Mouse (Mus musculus) hindbrain, embryonic 15.5 days (tissue): ENCODE data around the gene Pde4b. TPM values are rescaled to one million over a fixed set of nuclear protein-coding genes. Genes with fewer than 3 reads are reported as not detected.

Source experiments
- ATAC-seq: fragments of 200-750 bp; cut with Nextera tagmentation; 2 replicates; pipeline ENCODE4 v1.8.0; 2017; ENCODE audit warnings: low read depth, moderate number of reproducible peaks, moderate TSS enrichment; ENCODE audit not compliant: low FRiP score
- H3K27ac ChIP-seq: fragments of 300-500 bp; sonication (generic); replicated peaks from 2 replicates; pipeline ENCODE4 v1.5.1; 2015; ENCODE audit warnings: mild to moderate bottlenecking, inconsistent platforms
- H3K27me3 ChIP-seq: fragments of 300-500 bp; sonication (generic); 2 replicates; pipeline ENCODE4 v1.6.1; 2015; ENCODE audit warnings: control low read depth, inconsistent platforms
- H3K36me3 ChIP-seq: fragments of 300-500 bp; sonication (generic); 2 replicates; pipeline ENCODE4 v1.6.1; 2015; ENCODE audit warnings: control low read depth, inconsistent platforms
- H3K4me1 ChIP-seq: fragments of 300-500 bp; sonication (generic); replicated peaks from 2 replicates; pipeline ENCODE4 v1.6.1; 2015; ENCODE audit warnings: control low read depth, inconsistent platforms
- H3K4me2 ChIP-seq: fragments of 300-500 bp; sonication (generic); 2 replicates; pipeline ENCODE4 v1.6.1; 2015; ENCODE audit warnings: moderate library complexity, mild to moderate bottlenecking, inconsistent platforms
- H3K4me3 ChIP-seq: fragments of 300-500 bp; sonication (generic); 2 replicates; pipeline ENCODE4 v1.5.1; 2015; ENCODE audit warnings: mild to moderate bottlenecking, inconsistent platforms
- H3K9ac ChIP-seq: fragments of 300-500 bp; sonication (generic); 2 replicates; pipeline ENCODE4 v1.6.1; 2015; ENCODE audit warnings: inconsistent platforms
- H3K9me3 ChIP-seq: fragments of 300-500 bp; sonication (generic); 2 replicates; pipeline ENCODE4 v1.6.1; 2016; ENCODE audit warnings: control low read depth, inconsistent platforms
- WGBS: fragments of 180-500 bp; shearing (Covaris S2); methylation state at CpG from one replicate; pipeline ENCODE4 v1.1.7; 2015; 5-methylcytosine and 5-hydroxymethylcytosine counted together
- polyA plus RNA-seq: library from polyadenylated mRNA; unstranded; fragments of >200 nt; fragmentation: Nextera tagmentation; extraction: Ambion mirVana; gene quantifications from 2 replicates; pipeline ENCODE4 v1.2.1, GENCODE M21; 2015

Pde4b gene
- polyA plus RNA-seq, 1 experiment from 2014 or later, result 44.0 TPM

DNA sequence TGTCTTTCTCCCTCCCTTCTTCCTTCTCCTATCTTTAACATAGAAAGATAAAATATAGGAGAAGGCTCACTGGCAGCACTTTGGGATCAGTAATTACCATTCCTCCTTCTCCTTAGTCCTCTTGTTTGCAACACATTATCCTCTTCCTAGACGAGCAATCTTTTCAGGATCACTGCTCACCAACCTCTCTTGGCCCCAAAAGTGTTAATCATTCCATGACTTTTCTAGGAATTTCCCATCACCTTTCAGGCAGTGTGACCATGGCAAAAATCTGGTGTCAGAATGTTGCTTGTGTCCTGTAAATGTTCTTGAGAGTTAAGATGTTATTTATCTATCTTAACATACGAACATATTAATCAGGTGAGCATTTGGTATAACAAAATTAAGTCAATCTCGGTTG is 369.1 kb downstream of the Pde4b start:
- WGBS, result 66% methylated on average over 3 of the region's 3 CpGs
- H3K4me3 ChIP-seq, result no peak overlapping the region
- no peaks in the 10 kb centered on the region for H3K9me3 ChIP-seq
- no peak overlapping the region for H3K9ac ChIP-seq
- no peaks in the 10 kb centered on the region for H3K27me3 ChIP-seq
- ATAC-seq, result no peak
- no peaks in the 10 kb centered on the region for H3K4me1 ChIP-seq
- no peaks in the 10 kb centered on the region for H3K36me3 ChIP-seq
- no peak overlapping the region for H3K4me2 ChIP-seq
- H3K27ac ChIP-seq, result no peak overlapping the region

DNA sequence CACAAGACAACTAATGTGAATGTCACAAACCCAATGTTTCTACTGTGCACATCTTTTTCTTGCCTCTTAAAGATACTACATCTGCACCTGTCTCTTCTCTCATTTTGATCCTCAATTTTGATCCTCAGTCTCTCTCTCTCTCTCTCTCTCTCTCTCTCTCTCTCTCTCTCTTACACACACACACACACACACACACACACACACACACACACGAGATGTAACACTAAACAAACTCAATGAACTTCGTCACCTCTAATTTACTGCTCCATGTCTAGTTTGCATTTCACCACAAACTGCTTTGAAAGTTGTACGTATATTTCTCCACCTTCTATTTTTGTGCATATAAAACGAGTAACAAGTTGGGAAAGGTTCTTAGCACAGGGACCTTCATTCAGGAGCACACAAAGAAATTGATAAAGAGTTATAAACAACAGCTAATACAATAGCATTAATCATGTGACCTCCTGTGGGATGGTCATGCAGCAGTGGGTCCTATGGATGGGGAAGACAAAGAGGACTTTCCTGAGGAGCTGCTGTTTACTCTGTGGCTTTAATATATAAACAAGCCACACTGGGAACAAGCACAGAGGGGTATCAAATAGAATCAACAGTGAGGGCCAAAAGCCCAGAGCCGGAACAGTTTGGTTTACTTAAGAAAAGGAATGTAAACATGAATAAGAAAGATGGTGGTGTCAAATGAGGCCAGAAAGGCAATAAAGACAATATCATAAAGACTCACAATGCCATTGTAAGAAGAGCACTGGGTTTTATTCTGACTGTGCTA is 372.1 kb downstream of the Pde4b start:
- Histone ChIP-seq H3K9ac (no peak overlapping the region), H3K27ac (no peak overlapping the region), H3K4me3 (no peak overlapping the region), H3K4me2 (no peak overlapping the region), H3K27me3 (no peaks in the 10 kb centered on the region), H3K4me1 (no peaks in the 10 kb centered on the region), H3K36me3 (no peaks in the 10 kb centered on the region), H3K9me3 (no peaks in the 10 kb centered on the region)
- WGBS, result 73% methylated on average over 5 of the region's 5 CpGs
- no peak for ATAC-seq

DNA sequence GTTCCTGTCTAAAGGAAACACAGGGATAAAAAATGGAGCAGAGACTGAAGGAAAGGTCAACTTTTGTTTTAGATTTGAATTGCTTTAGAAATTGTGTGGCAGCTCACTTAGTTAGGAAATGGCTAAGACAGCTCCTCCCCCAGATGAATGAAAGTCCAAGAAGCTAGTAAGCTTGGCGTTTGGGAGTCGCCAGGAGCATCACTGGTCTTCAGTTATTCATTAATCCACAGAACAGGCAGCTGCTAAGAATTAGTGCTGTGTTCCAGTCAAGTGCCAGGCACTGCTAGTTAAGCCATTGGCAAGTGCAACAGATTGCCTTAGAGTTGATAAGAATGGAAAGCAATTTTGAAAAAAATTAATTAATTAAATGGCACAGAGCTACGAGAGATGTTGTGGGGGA is 390.8 kb downstream of the Pde4b start:
- no peak overlapping the region for H3K9ac ChIP-seq
- H3K4me3 ChIP-seq, result no peak overlapping the region
- H3K9me3 ChIP-seq, result no peaks in the 10 kb centered on the region
- no peaks in the 10 kb centered on the region for H3K36me3 ChIP-seq
- no peak overlapping the region for H3K4me2 ChIP-seq
- WGBS, result 55% methylated on average over 3 of the region's 3 CpGs
- H3K4me1 ChIP-seq, result 0 out of 2 replicates have a peak, but pooled peaks cover 6% of the 10 kb centered on the region
- ATAC-seq, result no peak
- H3K27me3 ChIP-seq, result no peaks in the 10 kb centered on the region
- H3K27ac ChIP-seq, result no peak overlapping the region

DNA sequence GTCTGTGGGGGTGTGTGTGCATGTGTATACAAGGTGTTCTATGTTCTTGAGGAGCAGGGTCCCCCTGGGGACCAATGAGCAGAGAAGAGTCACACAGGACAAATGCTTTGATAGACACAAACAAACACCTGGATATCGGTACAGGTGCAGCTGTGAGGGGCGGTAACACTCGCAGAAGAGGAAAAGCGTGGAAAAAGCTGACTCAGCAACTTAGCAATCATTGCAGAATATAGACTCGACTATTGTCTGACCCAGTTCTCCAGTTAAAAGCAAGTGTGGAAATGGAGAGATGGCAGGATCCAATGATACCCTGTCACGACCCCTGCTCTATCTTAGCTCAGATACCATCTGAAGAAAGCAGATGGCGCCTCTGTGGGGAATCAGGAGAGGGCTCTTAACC is 391.5 kb downstream of the Pde4b start:
- Histone ChIP-seq H3K27ac (no peak overlapping the region), H3K4me1 (0 out of 2 replicates have a peak, but pooled peaks cover 6% of the 10 kb centered on the region), H3K4me2 (no peak overlapping the region), H3K36me3 (no peaks in the 10 kb centered on the region), H3K4me3 (no peak overlapping the region), H3K9me3 (no peaks in the 10 kb centered on the region), H3K27me3 (no peaks in the 10 kb centered on the region), H3K9ac (no peak overlapping the region)
- no peak for ATAC-seq
- WGBS, result 80% methylated on average over 7 of the region's 7 CpGs

DNA sequence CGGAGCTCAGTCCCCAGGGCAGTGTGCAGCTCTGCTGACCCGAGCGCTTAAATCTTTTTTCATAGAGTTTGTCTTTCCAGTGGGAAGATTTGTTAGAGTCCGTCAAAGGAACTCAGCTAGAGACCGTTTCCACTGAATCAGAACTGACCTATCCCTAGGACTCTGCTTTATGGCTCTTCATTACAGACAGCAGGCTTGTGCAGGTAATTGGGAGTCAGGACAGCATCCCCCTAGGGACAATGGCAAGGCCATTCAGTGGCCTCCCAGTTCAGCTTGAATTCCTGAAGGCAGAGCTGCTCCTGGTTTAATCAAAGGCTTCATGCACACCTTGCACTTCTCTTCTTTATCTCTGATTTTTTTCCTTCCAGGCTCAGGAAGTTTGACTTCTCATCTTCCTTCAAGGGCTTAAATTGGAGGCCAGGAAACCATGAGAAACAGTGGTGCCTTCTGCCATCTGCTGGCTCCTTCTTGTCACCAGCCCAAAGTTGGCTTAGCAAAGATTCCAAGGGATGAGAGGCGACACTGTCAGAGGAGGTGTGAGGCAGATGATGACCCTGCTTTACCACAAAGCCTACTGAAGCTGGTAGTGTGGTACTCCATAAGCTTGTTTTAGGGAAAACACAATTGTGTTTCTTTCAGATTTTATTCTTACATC is 393.6 kb downstream of the Pde4b start:
- ATAC-seq, result peak; percentile 19; the same call in 1 of the 2 replicates
- 59% methylated on average over 6 of the region's 6 CpGs for WGBS
- H3K9ac ChIP-seq, result no peak overlapping the region
- H3K4me3 ChIP-seq, result no peak overlapping the region
- no peak overlapping the region for H3K4me2 ChIP-seq
- H3K27ac ChIP-seq, result no peak overlapping the region
- no peaks in the 10 kb centered on the region for H3K9me3 ChIP-seq
- no peaks in the 10 kb centered on the region for H3K36me3 ChIP-seq
- H3K4me1 ChIP-seq, result 0 out of 2 replicates have a peak, but pooled peaks cover 6% of the 10 kb centered on the region
- H3K27me3 ChIP-seq, result no peaks in the 10 kb centered on the region

DNA sequence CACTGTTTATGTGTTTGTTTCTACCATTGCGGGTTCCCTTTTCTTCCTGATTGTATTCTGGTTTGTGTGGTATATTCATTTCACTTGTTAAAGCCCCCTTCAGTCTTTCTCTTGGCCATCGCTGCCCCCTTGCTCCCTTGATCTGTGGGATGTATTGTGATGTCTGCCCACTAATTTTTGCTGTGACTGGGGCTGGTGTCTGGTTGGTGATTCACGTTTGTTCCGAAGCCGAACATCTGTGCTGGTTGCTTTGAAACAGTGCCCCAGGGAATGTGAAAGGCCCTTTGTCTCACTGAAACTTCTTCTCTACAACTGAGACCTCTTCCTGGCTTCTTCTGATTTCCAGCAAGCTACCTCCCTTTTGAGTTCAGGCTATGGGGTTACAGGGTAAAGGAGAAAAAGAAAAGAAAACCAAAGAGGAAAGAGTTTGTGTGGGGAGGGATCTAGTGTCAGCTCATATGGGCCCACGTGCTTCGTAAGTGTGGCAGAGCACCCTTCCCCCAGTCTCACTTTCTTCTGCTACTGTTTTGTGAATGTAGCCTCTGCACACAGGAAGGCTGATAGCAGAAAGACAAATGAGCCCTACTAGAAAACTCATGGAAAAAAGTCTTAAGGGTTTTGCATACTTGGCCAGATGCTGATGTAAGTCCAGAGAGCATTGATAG is 396.1 kb downstream of the Pde4b start:
- 26% methylated on average over 7 of the region's 7 CpGs for WGBS
- Histone ChIP-seq H3K4me1 (peaks cover 14% of the 10 kb centered on the region), H3K27me3 (no peaks in the 10 kb centered on the region), H3K4me3 (no peak overlapping the region), H3K4me2 (no peak overlapping the region), H3K9ac (no peak overlapping the region), H3K36me3 (no peaks in the 10 kb centered on the region), H3K27ac (no peak overlapping the region), H3K9me3 (no peaks in the 10 kb centered on the region)
- no peak for ATAC-seq

DNA sequence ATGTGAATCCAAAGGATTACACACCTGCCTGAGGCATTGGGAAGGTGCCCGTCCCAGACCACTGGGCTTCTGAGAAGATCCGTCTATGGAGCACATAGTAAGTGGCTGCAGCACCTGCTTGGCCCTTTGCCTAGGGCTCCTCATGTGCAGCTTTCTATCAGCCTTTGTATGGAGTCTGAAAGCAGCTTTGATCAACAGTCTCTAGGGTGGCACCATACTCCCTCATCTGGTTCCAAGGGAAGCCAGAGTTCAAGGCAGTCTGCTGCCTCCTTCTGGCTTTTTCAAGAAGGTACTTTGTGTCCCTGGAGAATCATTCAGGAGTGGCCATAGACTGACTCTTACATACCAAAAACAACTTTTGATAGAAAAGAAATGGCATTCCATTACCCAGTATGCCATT is 397.4 kb downstream of the Pde4b start:
- no peak; the same call in 1 of the 2 replicates for ATAC-seq
- Histone ChIP-seq H3K9me3 (no peaks in the 10 kb centered on the region), H3K4me2 (no peak overlapping the region), H3K27ac (no peak overlapping the region), H3K27me3 (no peaks in the 10 kb centered on the region), H3K9ac (no peak overlapping the region), H3K4me1 (peaks cover 14% of the 10 kb centered on the region), H3K4me3 (no peak overlapping the region), H3K36me3 (no peaks in the 10 kb centered on the region)
- WGBS, result 72% methylated on average over 2 of the region's 2 CpGs

DNA sequence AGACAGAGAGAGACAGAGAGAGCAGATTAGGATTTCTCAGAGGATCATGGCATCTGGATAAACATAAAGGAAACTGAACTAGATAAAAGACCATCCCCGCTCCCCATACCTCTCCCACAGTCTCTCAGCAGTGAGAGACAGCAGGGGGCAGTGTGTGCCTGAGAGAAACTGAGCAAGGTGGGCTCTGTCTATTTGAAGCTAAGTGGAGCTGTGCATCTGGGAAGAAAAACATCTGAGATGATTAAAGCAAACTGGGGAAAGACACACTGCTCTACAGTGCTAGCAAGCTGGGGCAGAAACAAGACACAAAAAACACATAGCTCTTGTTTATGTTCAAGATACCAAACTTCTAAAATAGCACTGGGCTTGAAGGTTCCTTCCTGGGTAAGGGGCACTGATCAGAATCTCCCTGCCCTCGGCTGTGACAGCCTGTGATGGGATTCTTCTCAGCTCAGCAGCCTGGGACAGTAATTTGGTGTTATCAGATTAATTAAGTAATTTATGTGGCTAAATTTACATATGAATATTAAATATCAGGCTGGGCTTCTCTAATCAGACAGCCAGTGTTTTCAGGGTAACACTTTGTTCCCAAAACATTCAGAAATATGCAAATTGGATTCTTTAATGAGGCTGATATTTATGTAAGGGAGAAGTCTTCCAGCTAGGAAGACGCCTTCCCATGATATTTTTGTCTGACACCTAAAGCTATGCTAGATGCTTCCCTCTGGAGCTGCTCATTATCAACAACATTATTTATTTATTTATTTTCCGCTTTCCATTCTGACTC is 399.0 kb downstream of the Pde4b start:
- ATAC-seq, result 0 out of 2 replicates have a peak, but pooled peaks have one; percentile 68
- 40% methylated on average over 4 of the region's 4 CpGs for WGBS

DNA sequence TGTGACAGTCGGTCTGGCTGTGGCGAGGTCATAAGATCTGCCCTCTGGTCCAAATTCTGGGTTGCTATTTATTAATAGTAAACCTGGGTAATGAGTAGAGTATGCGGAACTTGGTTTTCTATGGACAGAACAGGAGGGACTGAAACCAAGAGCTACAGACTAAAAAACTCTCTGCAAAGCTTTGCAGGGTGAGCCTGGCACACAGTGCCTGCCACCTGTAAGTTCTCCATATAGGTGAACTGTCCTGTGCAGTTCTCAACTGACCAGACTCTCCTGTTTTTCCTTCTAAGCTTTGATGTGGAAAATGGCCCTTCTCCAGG is 399.5 kb downstream of the Pde4b start:
- H3K4me3 ChIP-seq, result no peak overlapping the region
- no peaks in the 10 kb centered on the region for H3K9me3 ChIP-seq
- no peak overlapping the region for H3K4me2 ChIP-seq
- WGBS, result 73% methylated on average over 3 of the region's 3 CpGs
- H3K27ac ChIP-seq, result no peak overlapping the region
- no peak overlapping the region for H3K9ac ChIP-seq
- H3K27me3 ChIP-seq, result no peaks in the 10 kb centered on the region
- no peak for ATAC-seq
- H3K36me3 ChIP-seq, result no peaks in the 10 kb centered on the region
- H3K4me1 ChIP-seq, result peaks cover 7% of the 10 kb centered on the region

More for the DNA sequence above, 399.0 kb downstream of the Pde4b start:
- Histone ChIP-seq H3K27ac (peak overlapping the region; percentile 39; the same call in 1 of the 2 replicates), H3K9ac (no peak overlapping the region), H3K27me3 (no peaks in the 10 kb centered on the region), H3K4me2 (no peak overlapping the region), H3K4me3 (no peak overlapping the region), H3K9me3 (no peaks in the 10 kb centered on the region), H3K36me3 (no peaks in the 10 kb centered on the region), H3K4me1 (peaks cover 7% of the 10 kb centered on the region)

DNA sequence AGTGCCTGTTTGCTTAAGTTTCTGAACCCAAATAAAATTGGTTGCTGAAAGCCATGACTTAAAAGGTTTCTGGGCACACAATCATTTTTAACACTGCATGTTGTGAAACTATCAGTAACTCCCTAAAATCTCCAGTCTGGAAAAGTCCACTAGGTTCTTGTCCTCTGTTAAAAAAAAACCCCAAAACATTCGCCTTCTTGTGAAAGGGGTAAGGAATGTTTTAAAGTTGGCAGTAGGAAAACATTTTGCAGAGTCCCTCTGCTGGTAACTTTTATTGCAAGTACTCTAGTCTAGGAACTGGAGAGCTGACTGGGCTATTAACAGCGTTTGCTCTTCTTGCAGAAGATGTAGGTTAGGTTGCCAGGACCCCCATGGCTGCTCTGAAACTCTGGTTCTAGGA is 400.7 kb downstream of the Pde4b start:
- Histone ChIP-seq H3K4me2 (no peak overlapping the region), H3K9me3 (no peaks in the 10 kb centered on the region), H3K4me3 (no peak overlapping the region), H3K36me3 (no peaks in the 10 kb centered on the region), H3K4me1 (peaks cover 7% of the 10 kb centered on the region), H3K9ac (no peak overlapping the region), H3K27ac (no peak overlapping the region), H3K27me3 (no peaks in the 10 kb centered on the region)
- WGBS, result 62% methylated on average over 2 of the region's 2 CpGs
- no peak for ATAC-seq

DNA sequence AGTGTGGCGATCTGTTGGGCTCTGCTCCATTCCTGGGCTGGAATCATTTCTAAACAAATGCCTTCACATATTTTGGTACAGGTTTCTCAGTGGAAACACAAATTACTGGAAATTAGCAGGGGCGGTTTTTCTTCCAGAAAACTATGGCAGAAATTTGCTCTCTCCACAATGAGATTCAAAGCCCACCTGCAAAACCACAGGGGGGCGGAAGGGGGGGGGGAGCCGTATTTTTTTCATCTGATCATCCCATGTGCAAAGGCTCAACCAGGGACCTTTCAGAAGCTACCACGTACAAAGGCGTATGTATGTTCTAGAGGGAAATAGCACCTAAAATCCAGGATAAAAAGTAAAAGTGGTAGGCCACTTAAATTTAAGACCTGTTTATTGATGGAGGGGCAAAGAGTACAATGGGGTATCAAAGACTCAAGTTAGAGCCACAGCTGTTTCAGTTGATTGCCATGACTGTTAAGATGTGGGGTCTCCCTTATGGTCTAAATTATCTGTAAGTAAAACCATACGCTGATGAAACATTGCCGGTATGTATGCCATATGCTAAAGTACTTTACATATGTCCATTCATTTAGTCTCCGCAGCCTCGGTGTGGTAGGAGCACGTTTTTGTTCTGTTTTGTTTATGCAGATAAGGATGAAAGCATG is 404.3 kb downstream of the Pde4b start:
- 78% methylated on average over 11 of the region's 11 CpGs for WGBS
- H3K9me3 ChIP-seq, result no peaks in the 10 kb centered on the region
- H3K9ac ChIP-seq, result no peak overlapping the region
- no peaks in the 10 kb centered on the region for H3K27me3 ChIP-seq
- no peak overlapping the region for H3K4me2 ChIP-seq
- no peak overlapping the region for H3K4me3 ChIP-seq
- peaks cover 6% of the 10 kb centered on the region; the same call in 1 of the 2 replicates for H3K4me1 ChIP-seq
- H3K36me3 ChIP-seq, result no peaks in the 10 kb centered on the region
- H3K27ac ChIP-seq, result no peak overlapping the region
- no peak for ATAC-seq
